Mouse (Mus musculus) liver, embryonic 15.5 days (tissue): Measurements from ENCODE around the gene Rundc3a. TPM values are rescaled to one million over a fixed set of nuclear protein-coding genes. Genes with fewer than 3 reads are reported as not detected.
A peak's percentile ranks its signal among the peaks of the same experiment; 100 is the strongest.

Experiments used
- ATAC-seq: fragments of 200-750 bp; cut with Nextera tagmentation; 2 replicates; pipeline ENCODE4 v1.8.0; 2017; ENCODE audit warnings: moderate number of reproducible peaks, mild to moderate bottlenecking, moderate library complexity; ENCODE audit not compliant: insufficient read depth
- H3K27ac ChIP-seq: fragments of 300-500 bp; sonication (generic); replicated peaks from 2 replicates; pipeline ENCODE4 v1.5.1; 2015; ENCODE audit warnings: mild to moderate bottlenecking, inconsistent platforms
- H3K27me3 ChIP-seq: fragments of 300-500 bp; sonication (generic); 2 replicates; pipeline ENCODE4 v1.6.1; 2015; ENCODE audit warnings: mild to moderate bottlenecking, inconsistent platforms
- H3K36me3 ChIP-seq: fragments of 300-500 bp; sonication (generic); replicated peaks from 2 replicates; pipeline ENCODE4 v1.6.1; 2015; ENCODE audit warnings: moderate library complexity, mild to moderate bottlenecking, inconsistent platforms
- H3K4me1 ChIP-seq: fragments of 300-500 bp; sonication (generic); replicated peaks from 2 replicates; pipeline ENCODE4 v1.6.1; 2015; ENCODE audit warnings: inconsistent platforms
- H3K4me2 ChIP-seq: fragments of 300-500 bp; sonication (generic); 2 replicates; pipeline ENCODE4 v1.6.1; 2015; ENCODE audit warnings: moderate library complexity, mild to moderate bottlenecking, inconsistent platforms
- H3K4me3 ChIP-seq: fragments of 300-500 bp; sonication (generic); replicated peaks from 2 replicates; pipeline ENCODE4 v1.5.1; 2015; ENCODE audit warnings: mild to moderate bottlenecking, inconsistent platforms
- H3K9ac ChIP-seq: fragments of 300-500 bp; sonication (generic); 2 replicates; pipeline ENCODE4 v1.6.1; 2015; ENCODE audit warnings: moderate library complexity, mild to moderate bottlenecking, inconsistent platforms
- H3K9me3 ChIP-seq: fragments of 300-500 bp; sonication (generic); replicated peaks from 2 replicates; pipeline ENCODE4 v1.6.1; 2016; ENCODE audit warnings: inconsistent platforms
- WGBS: fragments of 180-500 bp; shearing (Covaris S2); methylation state at CpG from one replicate; pipeline ENCODE4 v1.1.7; 2015; ENCODE audit warnings: mixed read lengths; ENCODE audit not compliant: insufficient replicate concordance; 5-methylcytosine and 5-hydroxymethylcytosine counted together
- polyA plus RNA-seq: library from polyadenylated mRNA; unstranded; fragments of >200 nt; fragmentation: Nextera tagmentation; extraction: Ambion mirVana; gene quantifications from 2 replicates; pipeline ENCODE4 v1.2.1, GENCODE M21; 2015

The Rundc3a gene
- 2.2 and 2.4 TPM in 2 replicates for polyA plus RNA-seq

- Histone ChIP-seq H3K4me3 (peak within 1 kb of the TSS; percentile 48), H3K4me1 (peaks cover 34% of the 10 kb centered on the region), H3K27ac (peak within 1 kb of the TSS; percentile 33; the same call in 1 of the 2 replicates), H3K36me3 (no peaks in the 10 kb centered on the region), H3K4me2 (peak within 1 kb of the TSS; percentile 75), H3K9me3 (no peaks in the 10 kb centered on the region), H3K9ac (peak within 1 kb of the TSS; percentile 30; the same call in 1 of the 2 replicates), H3K27me3 (peaks cover 87% of the 10 kb centered on the region)
- under 1% methylated on average over 33 of the region's 34 CpGs for WGBS
- peak; percentile 61 for ATAC-seq
These were observed at the start of gene Rundc3a for GRCm38 (mm10) chr11:102393238-102393634. Rundc3a (plus strand) TSS chr11:102393403.

- Histone ChIP-seq H3K27me3 (peaks cover 13% of the 10 kb centered on the region), H3K27ac (no peak overlapping the region), H3K4me1 (peaks cover 13% of the 10 kb centered on the region), H3K36me3 (peaks cover 14% of the 10 kb centered on the region), H3K9ac (no peak overlapping the region), H3K4me2 (no peak overlapping the region), H3K9me3 (no peaks in the 10 kb centered on the region), H3K4me3 (no peak overlapping the region)
- ATAC-seq: no peak
- WGBS: 61% methylated on average over 3 of the region's 3 CpGs
These were observed 48.7 kb upstream of the Rundc3a start for GRCm38 (mm10) chr11:102344458-102344857.

- Histone ChIP-seq H3K4me3 (no peak overlapping the region), H3K4me1 (peaks cover 37% of the 10 kb centered on the region), H3K4me2 (no peak overlapping the region), H3K9me3 (no peaks in the 10 kb centered on the region), H3K9ac (no peak overlapping the region), H3K27ac (peak overlapping the region; percentile 55), H3K27me3 (peaks cover 10% of the 10 kb centered on the region; the same call in 1 of the 2 replicates), H3K36me3 (peaks cover 39% of the 10 kb centered on the region)
- ATAC-seq: peak; percentile 7; the same call in 1 of the 2 replicates
- WGBS: 66% methylated on average over 5 of the region's 5 CpGs
These were observed 46.3 kb upstream of the Rundc3a start for GRCm38 (mm10) chr11:102346926-102347325.

GRCm38 (mm10) chr11:102347683-102348082 lies 45.5 kb upstream of the Rundc3a start:
- ATAC-seq: peak; percentile 25
- WGBS: 77% methylated on average over 5 of the region's 5 CpGs
- Histone ChIP-seq H3K4me3 (no peak overlapping the region), H3K4me1 (peaks cover 44% of the 10 kb centered on the region), H3K27ac (peak overlapping the region; percentile 75), H3K27me3 (peaks cover 10% of the 10 kb centered on the region; the same call in 1 of the 2 replicates), H3K9ac (0 out of 2 replicates have a peak overlapping the region, but pooled peaks have one; percentile 15), H3K36me3 (peaks cover 46% of the 10 kb centered on the region), H3K4me2 (no peak overlapping the region), H3K9me3 (no peaks in the 10 kb centered on the region)

- no peak overlapping the region for H3K4me3 ChIP-seq
- peak overlapping the region; percentile 75 for H3K27ac ChIP-seq
- no peak overlapping the region for H3K4me2 ChIP-seq
- 82% methylated on average over 7 of the region's 7 CpGs for WGBS
- peaks cover 49% of the 10 kb centered on the region for H3K4me1 ChIP-seq
- ATAC-seq: peak; percentile 55
- peaks cover 51% of the 10 kb centered on the region for H3K36me3 ChIP-seq
- no peaks in the 10 kb centered on the region for H3K9me3 ChIP-seq
- no peak overlapping the region for H3K9ac ChIP-seq
- H3K27me3 ChIP-seq: peaks cover 13% of the 10 kb centered on the region
These were observed 45.1 kb upstream of the Rundc3a start for GRCm38 (mm10) chr11:102348101-102348585.

GRCm38 (mm10) chr11:102348771-102349170 lies 44.4 kb upstream of the Rundc3a start:
- 0 out of 2 replicates have a peak, but pooled peaks have one; percentile 4 for ATAC-seq
- Histone ChIP-seq H3K4me2 (no peak overlapping the region), H3K4me3 (no peak overlapping the region), H3K9me3 (no peaks in the 10 kb centered on the region), H3K27ac (peak overlapping the region; percentile 75), H3K9ac (no peak overlapping the region), H3K4me1 (peaks cover 55% of the 10 kb centered on the region), H3K27me3 (peaks cover 20% of the 10 kb centered on the region; the same call in 1 of the 2 replicates), H3K36me3 (peaks cover 57% of the 10 kb centered on the region)
- 80% methylated on average over 11 of the region's 11 CpGs for whole genome bisulfite sequencing

- H3K9ac ChIP-seq: no peak overlapping the region
- H3K4me3 ChIP-seq: no peak overlapping the region
- H3K27ac ChIP-seq: peak overlapping the region; percentile 75
- peaks cover 24% of the 10 kb centered on the region; the same call in 1 of the 2 replicates for H3K27me3 ChIP-seq
- WGBS: 89% methylated on average over 3 of the region's 3 CpGs
- H3K36me3 ChIP-seq: peaks cover 63% of the 10 kb centered on the region
- H3K4me1 ChIP-seq: peaks cover 61% of the 10 kb centered on the region
- no peaks in the 10 kb centered on the region for H3K9me3 ChIP-seq
- H3K4me2 ChIP-seq: no peak overlapping the region
- ATAC-seq: 0 out of 2 replicates have a peak, but pooled peaks have one; percentile 6
These were observed 43.8 kb upstream of the Rundc3a start for GRCm38 (mm10) chr11:102349189-102349954.

- peak overlapping the region; percentile 75 for H3K27ac ChIP-seq
- H3K36me3 ChIP-seq: peaks cover 73% of the 10 kb centered on the region
- 78% methylated on average over 4 of the region's 4 CpGs for WGBS
- H3K4me3 ChIP-seq: no peak overlapping the region
- H3K4me1 ChIP-seq: peaks cover 67% of the 10 kb centered on the region
- no peaks in the 10 kb centered on the region for H3K9me3 ChIP-seq
- no peak for ATAC-seq
- H3K4me2 ChIP-seq: no peak overlapping the region
- no peak overlapping the region for H3K9ac ChIP-seq
- peaks cover 24% of the 10 kb centered on the region; the same call in 1 of the 2 replicates for H3K27me3 ChIP-seq
These were observed 42.8 kb upstream of the Rundc3a start for GRCm38 (mm10) chr11:102350416-102350815.

GRCm38 (mm10) chr11:102350981-102351523 lies 42.2 kb upstream of the Rundc3a start:
- no peak for ATAC-seq
- peaks cover 80% of the 10 kb centered on the region for H3K36me3 ChIP-seq
- peak overlapping the region; percentile 75 for H3K27ac ChIP-seq
- peak overlapping the region; percentile 13; the same call in 1 of the 2 replicates for H3K9ac ChIP-seq
- H3K9me3 ChIP-seq: no peaks in the 10 kb centered on the region
- 84% methylated on average over 17 of the region's 17 CpGs for WGBS
- peaks cover 73% of the 10 kb centered on the region for H3K4me1 ChIP-seq
- H3K4me3 ChIP-seq: no peak overlapping the region
- peaks cover 24% of the 10 kb centered on the region; the same call in 1 of the 2 replicates for H3K27me3 ChIP-seq
- peak overlapping the region; percentile 21; the same call in 1 of the 2 replicates for H3K4me2 ChIP-seq

DNA sequence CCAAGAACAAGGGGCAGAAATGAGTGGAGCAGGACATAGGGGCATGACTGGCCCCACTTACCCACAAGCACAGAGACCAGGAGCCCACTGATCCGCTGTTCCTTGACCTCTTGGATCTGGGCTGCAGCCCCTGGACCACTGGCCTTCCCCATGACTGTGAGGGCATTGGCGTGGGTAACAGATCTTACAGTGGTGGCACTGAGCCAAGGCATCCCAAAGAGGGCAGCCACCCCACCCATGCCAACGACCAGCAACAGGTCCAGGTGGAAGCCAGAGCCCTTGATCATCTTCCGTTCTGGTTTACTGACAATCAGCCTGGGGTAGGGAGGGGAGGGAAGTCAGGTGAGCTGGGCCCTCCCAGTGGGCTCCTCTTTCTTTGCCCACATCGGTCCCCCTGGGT lies 40.8 kb upstream of the Rundc3a start:
- Histone ChIP-seq H3K27ac (peak overlapping the region; percentile 64), H3K9ac (no peak overlapping the region), H3K27me3 (peaks cover 36% of the 10 kb centered on the region), H3K4me3 (peak overlapping the region; percentile 14; the same call in 1 of the 2 replicates), H3K9me3 (no peaks in the 10 kb centered on the region), H3K4me1 (peaks cover 86% of the 10 kb centered on the region), H3K36me3 (peaks cover 93% of the 10 kb centered on the region), H3K4me2 (peak overlapping the region; percentile 79; the same call in 1 of the 2 replicates)
- whole genome bisulfite sequencing: 49% methylated on average over 5 of the region's 5 CpGs
- no peak for ATAC-seq

DNA sequence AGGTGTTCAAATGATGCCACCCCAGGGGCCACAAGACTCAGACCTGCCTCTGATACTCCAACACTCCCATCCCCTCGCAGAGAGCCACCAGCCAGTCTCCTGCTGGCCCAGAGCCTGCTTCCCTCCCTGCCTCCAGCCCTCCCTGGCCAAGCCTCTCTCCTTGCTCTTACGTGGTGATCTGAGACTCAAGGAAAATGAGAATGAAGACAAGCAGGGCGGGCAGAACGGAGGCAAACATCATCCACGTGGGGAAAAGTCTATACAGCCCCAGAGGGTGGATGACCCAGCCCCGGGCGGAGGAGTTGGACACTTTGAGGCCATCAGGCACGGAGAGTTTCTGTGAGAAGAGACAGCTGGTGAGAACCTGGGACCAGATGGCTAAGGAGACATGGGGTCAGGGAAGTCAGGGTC lies 40.2 kb upstream of the Rundc3a start:
- 44% methylated on average over 8 of the region's 8 CpGs for WGBS
- peaks cover 100% of the 10 kb centered on the region for H3K36me3 ChIP-seq
- H3K4me2 ChIP-seq: peak overlapping the region; percentile 79
- H3K4me3 ChIP-seq: peak overlapping the region; percentile 14
- H3K9me3 ChIP-seq: no peaks in the 10 kb centered on the region
- H3K9ac ChIP-seq: 0 out of 2 replicates have a peak overlapping the region, but pooled peaks have one; percentile 7
- peaks cover 91% of the 10 kb centered on the region for H3K4me1 ChIP-seq
- peak overlapping the region; percentile 64 for H3K27ac ChIP-seq
- peaks cover 43% of the 10 kb centered on the region for H3K27me3 ChIP-seq
- no peak for ATAC-seq
